Mouse (Mus musculus) monocyte, adult 2 months (primary cell): ENCODE measurements around the gene S1pr5.
"Not testable (repeated sequence)": the region's sequence is repeated elsewhere in the genome, so short reads cannot be mapped to it uniquely, and the experiment has no call there.

Experiments
- DNase-seq, 2 experiments: peaks; one replicate each; pipeline ENCODE4 v3.0.0; 2022; ENCODE audit warnings: low spot score in 2 of 2, low read depth in 1 of 2

The S1pr5 gene

GRCm38 (mm10) chr9:21268305-21268704, 20.1 kb upstream of the S1pr5 start:
- no peak for DNase-seq

- no peak for DNase-seq
Measured at GRCm38 (mm10) chr9:21266889-21267288, 18.6 kb upstream of the S1pr5 start.

- DNase-seq = no peak
Measured at GRCm38 (mm10) chr9:21265611-21266010, 17.4 kb upstream of the S1pr5 start.

GRCm38 (mm10) chr9:21265000-21265561, 16.8 kb upstream of the S1pr5 start, which contains the start of gene Atg4d:
Gene Atg4d, plus strand, starts transcription at chr9:21265293.
- DNase-seq = peak; percentile 84 to 87

GRCm38 (mm10) chr9:21264272-21264999, 16.2 kb upstream of the S1pr5 start:
- DNase-seq = no peak

GRCm38 (mm10) chr9:21261831-21262230, 13.6 kb upstream of the S1pr5 start:
- DNase-seq = peak; percentile 46 to 59

GRCm38 (mm10) chr9:21260491-21261040, 12.3 kb upstream of the S1pr5 start:
- no peak for DNase-seq

GRCm38 (mm10) chr9:21256349-21256748, 8.1 kb upstream of the S1pr5 start:
- DNase-seq = not testable (repeated sequence)

- DNase-seq = no peak
Measured at GRCm38 (mm10) chr9:21254690-21255089, 6.4 kb upstream of the S1pr5 start.

GRCm38 (mm10) chr9:21251116-21251735, 3.0 kb upstream of the S1pr5 start:
- no peak for DNase-seq

GRCm38 (mm10) chr9:21250509-21250908, 2.3 kb upstream of the S1pr5 start:
- DNase-seq = no peak

- no peak for DNase-seq
Measured at GRCm38 (mm10) chr9:21249629-21250508, 1.6 kb upstream of the S1pr5 start.

GRCm38 (mm10) chr9:21246342-21246741, 1.9 kb downstream of the S1pr5 start:
- DNase-seq = no peak

GRCm38 (mm10) chr9:21245113-21245487, 3.1 kb downstream of the S1pr5 start:
- DNase-seq = no peak

GRCm38 (mm10) chr9:21244428-21245112, 3.7 kb downstream of the S1pr5 start:
- no peak for DNase-seq

GRCm38 (mm10) chr9:21243826-21244427, 4.3 kb downstream of the S1pr5 start:
- DNase-seq = no peak

- peak in 1 of 2 experiments; percentile 72 for DNase-seq
Measured at GRCm38 (mm10) chr9:21241343-21241742, 6.9 kb downstream of the S1pr5 start.

- no peak for DNase-seq
Measured at GRCm38 (mm10) chr9:21239465-21239848, 8.8 kb downstream of the S1pr5 start.

- peak in 1 of 2 experiments; percentile 59 for DNase-seq
Measured at GRCm38 (mm10) chr9:21238733-21239464, 9.3 kb downstream of the S1pr5 start, which contains the start of gene Keap1. Gene Keap1, minus strand, starts transcription at chr9:21239361.
